Mouse (Mus musculus): ENCODE data around the gene Dcaf8. TPM values are rescaled to one million over a fixed set of nuclear protein-coding genes. Genes with fewer than 3 reads are reported as not detected.
A peak's percentile ranks its signal among the peaks of the same experiment; 100 is the strongest.
"Not testable (repeated sequence)": the region's sequence is repeated elsewhere in the genome, so short reads cannot be mapped to it uniquely, and the experiment has no call there.

The Dcaf8 gene
- total RNA-seq, 2 experiments from 2014 or later, result 114 to 116 TPM

GRCm38 (mm10) chr1:172218164-172218910 lies 70.5 kb downstream of the Dcaf8 start:
- no peak overlapping the region for H3K4me3 ChIP-seq
- no peak overlapping the region for H3K27ac ChIP-seq
- TF ChIP-seq CTCF (conservative IDR thresholded peaks at IDR 0.05), result no peak
- DNase-seq (ENCODE audit: low spot score in 2 of 2), result peak in 1 of 2 experiments; percentile 5

DNA sequence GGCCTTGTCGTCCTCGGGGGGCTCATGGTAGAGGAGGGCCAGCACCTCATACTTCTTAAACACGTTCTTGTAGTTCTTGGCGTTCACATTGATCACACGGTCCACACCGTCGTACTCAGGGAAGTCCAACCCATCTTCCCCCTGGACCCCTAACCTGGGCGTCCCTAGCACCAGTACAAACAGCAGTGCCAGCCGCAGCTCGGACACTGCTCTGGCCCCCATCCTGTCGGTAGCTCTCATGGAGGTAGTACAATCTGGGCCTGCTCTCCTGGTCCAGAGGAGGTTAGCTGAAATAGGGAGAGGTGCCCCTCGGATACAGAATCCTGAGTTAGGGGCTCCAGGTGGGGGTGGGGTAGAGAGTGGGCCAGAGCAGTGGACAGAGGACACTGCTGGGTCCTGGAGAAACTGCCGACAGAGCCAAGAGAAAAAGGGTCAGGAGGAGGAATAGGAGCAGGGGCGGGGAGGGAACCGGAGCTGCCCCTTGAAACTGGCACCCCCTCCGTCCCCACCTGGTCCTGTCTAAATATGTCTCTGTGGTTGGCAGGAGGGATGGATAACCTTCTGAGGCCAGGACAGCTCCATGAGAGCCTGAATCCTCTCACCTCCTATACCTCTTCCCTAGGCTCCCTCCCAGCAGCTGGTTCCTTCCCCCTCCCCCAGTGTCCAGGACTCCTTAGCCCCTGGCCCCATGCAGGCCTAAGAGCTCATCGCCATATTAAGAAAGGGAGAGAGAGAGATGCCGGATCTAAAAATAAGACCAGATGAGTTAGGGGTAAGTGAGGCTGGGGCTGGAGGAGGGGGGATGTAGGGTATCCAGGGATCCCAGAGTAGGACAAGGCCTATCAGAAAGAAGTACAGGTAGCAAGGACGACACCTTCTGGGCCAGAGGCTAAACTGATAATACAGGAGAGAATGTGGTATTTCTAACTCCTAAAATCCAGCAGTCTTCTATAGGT lies 71.8 kb downstream of the Dcaf8 start, which contains the start of gene Casq1:
Casq1 (minus strand) TSS at position 418 of the 956 bp plus-strand sequence.
- no peak for TF ChIP-seq CTCF (conservative IDR thresholded peaks at IDR 0.05)
- Histone ChIP-seq H3K27ac (peak within 1 kb of the TSS; percentile 70), H3K4me3 (peak within 1 kb of the TSS; percentile 4; the same call in 1 of the 2 replicates)
- no peak for DNase-seq (ENCODE audit: low spot score in 2 of 2)

DNA sequence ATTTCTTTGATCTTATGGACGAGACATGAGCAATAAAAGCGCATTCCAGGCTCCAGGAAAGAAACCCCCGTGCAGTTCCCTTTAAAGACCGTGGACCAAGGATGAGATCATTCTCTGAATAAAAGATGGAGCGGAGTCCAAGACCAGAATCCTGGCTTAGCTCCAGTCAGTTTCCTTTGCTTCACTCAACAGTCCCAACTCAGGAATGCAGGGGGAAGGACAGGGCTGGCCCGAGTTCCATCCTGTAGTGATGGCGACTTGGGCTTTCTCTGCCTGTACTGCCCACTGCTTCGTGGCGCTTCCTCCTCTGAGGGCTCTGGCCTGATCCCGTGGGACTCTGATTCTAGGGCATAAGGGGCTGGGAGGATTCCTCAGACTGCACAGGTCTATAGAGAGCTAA lies 72.5 kb downstream of the Dcaf8 start:
- Histone ChIP-seq H3K4me3 (peak overlapping the region; percentile 4; the same call in 1 of the 2 replicates), H3K27ac (peak overlapping the region; percentile 70)
- TF ChIP-seq CTCF (conservative IDR thresholded peaks at IDR 0.05), result no peak
- DNase-seq (ENCODE audit: low spot score in 2 of 2), result no peak

- 0 out of 2 replicates have a peak overlapping the region, but pooled peaks have one; percentile 70 for H3K27ac ChIP-seq
Observed at GRCm38 (mm10) chr1:172221297-172222063, 73.6 kb downstream of the Dcaf8 start.

DNA sequence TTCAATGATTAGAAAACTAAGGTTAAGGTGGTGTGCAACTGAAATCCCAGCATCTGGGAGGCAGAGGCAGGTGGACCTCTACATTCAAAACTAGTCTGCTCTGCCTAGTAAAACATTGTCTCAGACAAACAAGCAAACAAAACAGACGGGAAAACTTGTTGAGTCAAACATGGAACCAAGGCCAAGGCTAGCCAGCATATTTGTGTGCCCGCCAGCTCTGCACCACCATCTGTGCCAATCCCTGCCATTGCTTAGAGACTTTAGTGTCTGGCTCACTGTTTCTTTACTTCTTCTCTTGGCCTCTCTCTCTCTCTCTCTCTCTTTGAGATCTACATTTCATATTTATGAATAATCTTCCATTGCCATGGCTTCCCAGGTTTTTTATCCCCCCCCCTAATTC lies 80.3 kb downstream of the Dcaf8 start:
- TF ChIP-seq CTCF (conservative IDR thresholded peaks at IDR 0.05), result no peak
- Histone ChIP-seq H3K4me3 (no peak overlapping the region), H3K27ac (no peak overlapping the region)
- DNase-seq (ENCODE audit: low spot score in 2 of 2), result no peak

More at GRCm38 (mm10) chr1:172221297-172222063, 73.6 kb downstream of the Dcaf8 start:
- no peak overlapping the region for H3K4me3 ChIP-seq
- no peak for DNase-seq (ENCODE audit: low spot score in 2 of 2)
- no peak for TF ChIP-seq CTCF (conservative IDR thresholded peaks at IDR 0.05)

DNA sequence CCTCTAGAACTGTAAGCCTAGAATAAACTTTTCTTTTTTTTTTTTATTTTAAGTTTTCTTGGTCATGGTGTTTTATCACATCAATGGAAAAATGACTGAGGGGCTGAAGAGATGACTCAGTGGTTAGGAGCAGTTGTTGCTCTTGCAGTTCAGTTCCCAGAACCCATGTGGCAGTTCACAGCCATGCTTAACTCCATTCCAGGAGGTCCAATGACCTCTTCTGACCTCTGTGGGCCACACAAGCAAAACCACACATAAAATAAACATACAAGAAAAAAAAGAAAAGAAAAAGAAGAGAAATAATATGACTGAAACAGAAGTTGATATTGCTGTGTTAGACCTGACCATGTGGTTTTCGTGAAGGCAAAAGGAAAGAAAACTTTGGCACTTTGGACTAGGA lies 81.3 kb downstream of the Dcaf8 start:
- Histone ChIP-seq H3K27ac (no peak overlapping the region), H3K4me3 (no peak overlapping the region)
- no peak for DNase-seq (ENCODE audit: low spot score in 2 of 2)
- no peak for TF ChIP-seq CTCF (conservative IDR thresholded peaks at IDR 0.05)

DNA sequence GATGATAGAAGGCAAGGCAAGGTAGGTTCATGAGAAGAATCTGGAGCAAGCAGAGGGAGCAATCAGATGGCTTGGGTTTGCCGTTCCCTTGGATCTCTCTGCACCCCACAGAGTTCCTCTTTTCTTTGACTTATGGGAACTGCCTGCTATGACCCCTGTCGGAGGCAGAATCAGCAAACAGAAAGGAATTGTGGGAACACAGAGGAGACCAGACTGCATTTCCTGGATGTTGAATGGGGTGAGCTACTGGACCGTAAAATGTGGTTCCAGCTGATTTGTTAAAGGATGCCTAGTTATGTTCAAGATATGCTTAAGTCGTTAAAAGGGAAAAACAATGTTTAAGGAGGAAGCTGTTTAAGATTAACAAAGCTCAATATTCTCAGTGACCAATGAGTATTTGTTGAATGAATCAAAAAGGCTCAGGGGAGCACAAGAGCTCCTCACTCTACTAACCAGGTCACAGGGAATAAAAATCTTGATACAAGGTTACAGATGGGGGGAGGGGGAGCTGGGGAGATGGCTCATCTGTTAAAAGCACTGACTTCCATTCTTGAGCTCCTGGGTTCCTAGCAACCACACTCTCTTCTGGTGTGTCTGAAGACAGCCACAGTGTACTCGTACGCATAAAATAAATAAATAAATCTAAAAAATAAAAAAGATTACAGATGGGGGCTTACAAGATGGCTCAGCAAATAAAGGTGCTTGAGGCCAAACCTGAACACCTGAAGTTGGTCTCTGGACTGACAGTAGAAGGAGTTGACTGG lies 93.2 kb downstream of the Dcaf8 start:
- no peak overlapping the region for H3K4me3 ChIP-seq
- no peak for TF ChIP-seq CTCF (conservative IDR thresholded peaks at IDR 0.05)
- no peak for DNase-seq (ENCODE audit: low spot score in 2 of 2)
- no peak overlapping the region for H3K27ac ChIP-seq

DNA sequence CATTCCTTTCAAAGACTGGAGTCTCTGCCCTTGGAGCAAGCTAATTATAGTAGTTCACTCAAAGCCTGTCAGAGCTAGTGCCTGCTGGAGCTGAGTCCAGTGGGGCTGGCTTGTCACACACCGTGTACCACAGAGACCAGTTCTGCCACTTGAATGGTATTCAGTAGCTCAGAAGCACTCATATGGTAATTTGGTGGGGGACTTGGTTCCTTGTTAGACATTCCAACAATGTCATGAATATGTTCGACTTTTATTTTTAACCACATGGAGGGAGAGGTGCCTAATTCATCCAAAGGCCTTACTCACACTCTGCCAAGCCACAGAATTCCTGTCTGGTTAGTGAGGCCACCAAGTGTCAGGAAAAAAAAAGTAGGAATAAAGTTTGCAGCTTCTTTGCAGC lies 94.5 kb downstream of the Dcaf8 start:
- no peak overlapping the region for H3K4me3 ChIP-seq
- TF ChIP-seq CTCF (conservative IDR thresholded peaks at IDR 0.05), result no peak
- H3K27ac ChIP-seq, result 0 out of 2 replicates have a peak overlapping the region, but pooled peaks have one; percentile 14
- no peak for DNase-seq (ENCODE audit: low spot score in 2 of 2)

DNA sequence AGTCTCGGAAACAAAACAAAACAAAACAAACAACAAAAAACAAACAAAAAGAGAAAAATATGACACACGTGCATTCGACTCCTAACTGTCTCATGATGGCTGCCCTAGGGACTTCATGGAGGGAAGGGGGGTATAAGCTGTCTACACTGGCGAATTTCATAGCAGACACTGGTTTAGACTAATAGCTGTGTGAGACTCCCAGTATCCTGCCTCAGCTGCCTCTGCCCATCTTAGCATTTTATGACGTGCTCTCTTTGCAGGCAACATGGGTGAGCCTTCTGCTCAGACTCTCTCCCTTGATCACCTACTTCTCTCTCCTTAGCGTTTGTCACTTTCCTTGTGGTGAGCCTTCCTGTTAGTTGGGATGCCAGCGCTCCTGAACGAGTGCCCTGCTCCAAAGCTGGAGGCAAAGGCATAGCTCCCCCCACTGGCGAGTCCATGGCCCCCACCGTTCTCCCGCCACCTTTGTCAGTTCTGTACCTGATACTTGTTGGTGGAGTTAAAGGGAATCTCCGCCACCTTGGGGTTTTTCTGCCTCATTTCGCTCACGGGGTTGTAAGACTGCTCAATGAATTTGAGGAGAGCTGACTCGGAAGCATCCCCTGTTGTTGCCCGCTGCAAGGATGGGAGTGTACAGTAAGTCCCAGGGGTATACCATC lies 95.8 kb downstream of the Dcaf8 start:
- no peak for DNase-seq (ENCODE audit: low spot score in 2 of 2)
- TF ChIP-seq CTCF (conservative IDR thresholded peaks at IDR 0.05), result peak; percentile 62
- no peak overlapping the region for H3K4me3 ChIP-seq
- H3K27ac ChIP-seq, result no peak overlapping the region

DNA sequence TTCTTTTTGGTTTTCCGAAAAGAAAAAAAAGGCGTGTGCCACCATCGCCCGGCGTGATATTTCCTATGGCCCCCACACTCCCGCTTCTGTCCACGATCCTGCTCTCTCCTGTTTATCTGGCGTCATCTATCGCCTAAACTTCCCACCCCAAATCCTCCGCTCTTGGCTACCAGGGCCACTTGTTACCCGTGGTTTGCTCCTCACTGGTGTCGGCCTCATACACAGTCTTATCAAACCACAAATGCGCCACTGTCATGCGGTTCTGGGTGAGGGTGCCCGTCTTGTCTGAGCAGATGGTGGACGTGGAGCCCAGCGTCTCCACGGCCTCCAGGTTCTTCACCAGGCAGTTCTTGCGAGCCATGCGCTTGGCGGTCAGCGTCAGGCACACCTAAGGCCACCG lies 96.8 kb downstream of the Dcaf8 start:
- not testable (repeated sequence) for DNase-seq (ENCODE audit: low spot score in 2 of 2); H3K4me3 ChIP-seq; H3K27ac ChIP-seq

Other genes starting within 250 kb of the Dcaf8 start
- gene Slamf6, start 230.6 kb upstream of the Dcaf8 start, total RNA-seq (2021), result not detected
- gene Vangl2, start 119.6 kb upstream of the Dcaf8 start, total RNA-seq (2021), result 10 to 100 TPM; 15.0 to 18.2 TPM
- 1 to 10 TPM in 1 of 2 experiments, under 1 TPM in 1; 0.79 to 1.2 TPM for gene Nhlh1, start 90.5 kb upstream of the Dcaf8 start, total RNA-seq (2021)
- 100 to 1,000 TPM; 146 to 147 TPM for gene Copa, start 65.6 kb upstream of the Dcaf8 start, total RNA-seq (2021)
- gene Ncstn, start 65.3 kb upstream of the Dcaf8 start, total RNA-seq (2021), result 10 to 100 TPM; 58.1 to 63.3 TPM
- gene Pex19, start 21.3 kb upstream of the Dcaf8 start, total RNA-seq (2021), result 10 to 100 TPM; 84.9 to 88.3 TPM
- 100 to 1,000 TPM; 421 to 428 TPM for gene Pea15a, start 58.7 kb downstream of the Dcaf8 start, total RNA-seq (2021)
- gene Casq1, start 71.8 kb downstream of the Dcaf8 start, total RNA-seq (2021), result under 1 TPM; 0.37 to 0.51 TPM
- gene Atp1a4, start 110.3 kb downstream of the Dcaf8 start, total RNA-seq (2021), result not detected
- gene Igsf8, start 113.6 kb downstream of the Dcaf8 start, total RNA-seq (2021), result 100 to 1,000 TPM; 255 to 257 TPM
- gene Atp1a2, start 150.0 kb downstream of the Dcaf8 start, total RNA-seq (2021), result 100 to 1,000 TPM; 585 to 600 TPM
- gene Kcnj9, start 181.2 kb downstream of the Dcaf8 start, total RNA-seq (2021), result 10 to 100 TPM; 67.2 to 69.2 TPM
- 10 to 100 TPM; 83.2 to 91.6 TPM for gene Kcnj10, start 193.1 kb downstream of the Dcaf8 start, total RNA-seq (2021)
- gene Pigm, start 228.5 kb downstream of the Dcaf8 start, total RNA-seq (2021), result 1 to 10 TPM; 8.3 to 9.2 TPM

All from layer of hippocampus, adult 2 months (tissue).